Mouse (Mus musculus) regulatory T cell (primary cell): ENCODE results near the gene Htra2.

ENCODE experiments used
- in situ Hi-C: fragments of 300-600 bp; cut with MboI, MseI; formaldehyde crosslinking; loops from one replicate; pipeline ENCODE4 v1.15.1; 2025; ENCODE audit warnings: high pct_unique_total_duplicates

Gene Htra2

DNA sequence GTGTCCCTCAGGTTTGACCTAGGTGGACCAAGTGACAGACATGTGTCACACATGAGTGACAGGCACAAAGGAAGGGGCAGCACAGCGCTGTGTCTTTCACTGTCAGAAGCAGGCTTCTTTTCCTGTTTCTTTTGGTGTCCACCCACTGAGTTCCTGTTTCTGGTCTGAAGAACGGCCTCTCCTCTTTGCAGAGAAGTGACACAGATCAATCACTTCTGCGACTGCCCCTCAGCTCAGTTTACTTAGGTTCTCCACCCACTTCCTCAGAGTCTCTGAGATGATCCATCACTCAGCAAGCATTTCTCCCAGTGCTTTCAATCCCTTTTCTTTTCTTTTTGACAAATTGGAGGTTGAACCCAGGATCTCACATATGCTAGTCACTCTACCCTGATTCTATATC, 46.4 kb downstream of the Htra2 start:
- in situ Hi-C loops: loop anchor here (10.0 kb wide), 1 partner anchor 46 kb away; the partner anchor contains the start of genes Aup1, Dqx1 and Htra2

DNA sequence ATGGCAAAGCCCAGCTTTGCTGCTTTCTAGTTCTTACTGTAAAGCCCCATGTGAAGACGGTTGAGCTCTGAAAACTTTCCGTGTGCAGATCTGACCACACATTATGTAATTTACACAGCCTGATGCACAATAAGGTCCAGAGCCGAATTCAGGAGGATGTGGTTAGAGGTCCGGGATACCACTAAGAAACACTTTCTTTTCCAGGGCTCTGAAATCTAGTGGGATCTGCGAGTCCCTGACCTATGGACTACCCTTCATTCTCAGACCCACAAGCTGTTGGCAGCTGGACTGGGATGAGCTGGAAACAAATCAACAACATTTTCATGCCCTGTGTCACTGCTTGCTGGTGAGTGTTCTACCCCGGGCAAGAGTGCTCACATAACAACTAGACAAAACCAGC, 49.0 kb downstream of the Htra2 start:
- in situ Hi-C loops: loop anchor here (10.0 kb wide), 1 partner anchor 49 kb away; the partner anchor contains the start of genes Aup1, Dqx1 and Htra2

DNA sequence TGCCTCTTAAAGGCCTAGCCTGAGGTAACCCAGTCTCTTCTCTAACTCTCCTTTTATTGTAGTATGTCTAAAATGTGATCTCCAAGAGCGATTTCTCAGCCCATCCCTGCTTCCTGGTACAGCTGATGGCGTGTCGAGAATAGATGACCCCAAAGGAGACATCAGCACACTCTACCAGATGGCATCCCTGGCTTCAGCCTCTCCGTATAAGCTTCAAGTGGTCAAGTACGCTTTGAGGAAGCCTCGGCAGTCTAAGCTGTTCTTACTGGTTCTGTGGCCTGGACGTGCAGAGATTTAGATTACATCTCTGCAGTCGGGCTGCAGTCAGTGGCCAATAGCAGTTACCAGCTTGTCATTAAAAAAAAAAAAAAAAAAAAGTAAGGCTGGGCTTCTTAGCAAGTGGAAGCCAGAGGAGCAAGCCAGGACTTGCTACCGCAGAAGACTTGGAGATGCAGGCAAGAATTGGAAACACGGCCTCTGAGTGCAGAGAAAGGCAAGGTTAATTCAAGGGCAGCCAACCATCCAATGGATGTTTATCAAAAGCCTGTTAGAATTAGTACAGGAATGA, 49.5 kb downstream of the Htra2 start:
- in situ Hi-C loops: loop anchor here (10.0 kb wide), 1 partner anchor 49 kb away; the partner anchor contains the start of genes Aup1, Dqx1 and Htra2

DNA sequence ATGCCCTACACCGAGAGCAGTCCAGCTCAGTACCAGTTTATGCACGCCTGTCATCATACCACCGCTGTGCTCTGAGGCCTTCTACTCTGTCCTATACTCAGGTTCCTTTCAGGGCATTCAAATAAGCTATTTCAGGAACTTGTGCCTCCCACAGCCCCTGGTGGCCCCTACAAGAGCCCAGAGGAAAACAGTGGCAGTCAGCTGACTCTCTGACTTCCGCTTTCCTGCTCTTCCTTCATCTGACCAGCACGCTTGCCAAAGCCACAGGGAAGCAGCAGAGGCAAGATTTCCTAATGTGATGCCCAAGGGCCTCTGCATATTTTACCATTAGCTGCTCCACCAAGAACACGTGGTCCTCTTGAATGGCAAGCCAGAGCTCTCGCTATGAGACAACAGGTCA, 50.2 kb downstream of the Htra2 start:
- in situ Hi-C loops: loop anchor here (5.0 to 10.0 kb wide), 2 partner anchors 50 to 262 kb away; partner anchors contain the start of genes Aup1, Dqx1 and Htra2

DNA sequence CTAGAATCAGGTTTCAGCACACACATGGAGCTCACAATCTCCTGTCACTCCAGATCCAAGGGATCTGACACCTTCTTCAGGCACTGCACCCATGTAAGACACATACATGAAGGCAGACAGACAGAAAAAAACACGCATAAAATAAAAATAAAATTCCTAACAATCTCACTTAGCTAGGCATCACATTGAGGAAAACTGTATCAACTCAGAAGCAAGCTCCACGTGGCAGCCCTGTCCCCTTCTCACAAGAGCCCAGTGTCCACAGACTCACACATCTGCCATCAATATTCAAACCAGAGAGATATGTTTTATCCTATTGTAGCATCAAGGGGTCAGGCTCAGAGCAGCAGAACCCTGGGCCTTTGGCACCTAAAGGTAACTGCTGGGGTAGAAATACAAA, 50.8 kb downstream of the Htra2 start:
- in situ Hi-C loops: loop anchor here (5.0 to 10.0 kb wide), 2 partner anchors 50 to 263 kb away; partner anchors contain the start of genes Aup1, Dqx1 and Htra2

DNA sequence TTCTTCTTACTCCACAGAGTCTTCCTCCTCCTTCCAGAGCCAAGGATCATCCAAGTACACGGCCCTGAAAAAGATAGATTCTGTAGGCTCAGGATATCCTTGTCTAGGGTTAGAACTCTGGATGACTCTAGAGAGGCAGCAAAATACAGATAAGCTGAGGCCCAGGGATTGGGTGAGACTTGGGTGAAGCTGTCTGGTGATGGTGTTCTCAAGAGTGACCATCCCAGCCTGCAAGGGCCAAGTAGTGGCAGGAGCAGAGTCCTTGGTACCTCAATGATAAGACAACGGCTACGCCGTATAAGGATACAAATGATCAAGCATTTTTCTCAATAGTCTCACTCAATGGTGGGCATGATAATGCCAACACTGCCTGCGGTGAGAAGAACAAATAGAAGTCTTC, 51.2 kb downstream of the Htra2 start:
- in situ Hi-C loops: loop anchor here (5.0 to 10.0 kb wide), 2 partner anchors 51 to 263 kb away; partner anchors contain the start of genes Aup1, Dqx1 and Htra2

DNA sequence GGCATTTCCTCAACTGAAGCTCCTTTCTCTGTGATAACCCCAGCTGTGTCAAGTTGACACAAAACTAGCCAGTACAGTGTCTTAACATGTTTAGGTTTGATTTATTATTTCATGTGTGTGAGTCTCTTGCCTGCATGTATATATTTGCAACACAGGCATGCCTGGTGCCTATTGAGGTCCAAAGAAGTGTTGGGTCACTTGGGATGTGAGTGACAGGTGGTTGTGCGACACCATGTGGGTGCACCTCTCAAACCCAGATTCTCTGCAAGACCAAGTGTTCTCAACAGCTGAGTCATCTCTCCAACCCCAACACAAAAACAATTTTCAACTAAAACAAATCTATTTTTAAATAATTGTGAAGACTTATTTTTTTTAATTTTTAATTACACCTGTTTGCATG, 52.0 kb downstream of the Htra2 start:
- in situ Hi-C loops: loop anchor here (5.0 to 10.0 kb wide), 2 partner anchors 52 to 264 kb away; partner anchors contain the start of genes Aup1, Dqx1 and Htra2
